Mouse (Mus musculus): Measurements from ENCODE around the gene Lamb3. TPM values are rescaled to one million over a fixed set of nuclear protein-coding genes. Genes with fewer than 3 reads are reported as not detected.
A peak's percentile ranks its signal among the peaks of the same experiment; 100 is the strongest.

The Lamb3 gene
- polyA plus RNA-seq, 1 experiment from 2014 or later, result 34.9 TPM

- Histone ChIP-seq H3K4me3 (ENCODE audit: low read depth, low read length) (no peak overlapping the region), H3K9ac (ENCODE audit: low read length) (no peak overlapping the region), H3K27me3 (ENCODE audit: control insufficient read depth, insufficient read depth, low read length) (no peaks in the 10 kb centered on the region), H3K4me1 (replicated peaks; ENCODE audit: control insufficient read depth, insufficient read depth) (no peaks in the 10 kb centered on the region), H3K36me3 (ENCODE audit: control insufficient read depth, insufficient read depth, low read length) (no peaks in the 10 kb centered on the region; the same call in 1 of the 2 replicates), H3K27ac (replicated peaks) (no peak overlapping the region), H3K4me2 (replicated peaks; ENCODE audit: low read depth) (no peak overlapping the region), H3K9me3 (ENCODE audit: control insufficient read depth, low read length) (no peaks in the 10 kb centered on the region)
- 72% methylated on average over 10 of the region's 10 CpGs for WGBS
- ATAC-seq (ENCODE audit: low FRiP score, low TSS enrichment) (no peak), DNase-seq (ENCODE audit: low spot score) (no peak)
- no peak for TF ChIP-seq EP300 (optimal IDR thresholded peaks at IDR 0.05)
- no peak for TF ChIP-seq CTCF (IDR thresholded peaks at IDR 0.05; ENCODE audit: low read depth)
These were observed 142.4 kb downstream of the Lamb3 start for GRCm38 (mm10) chr1:193349702-193350545.

- H3K27me3 ChIP-seq (ENCODE audit: control insufficient read depth, insufficient read depth, low read length), result no peaks in the 10 kb centered on the region
- H3K27ac ChIP-seq (replicated peaks), result no peak overlapping the region
- WGBS, result 94% methylated on average over 2 of the region's 2 CpGs
- TF ChIP-seq CTCF (IDR thresholded peaks at IDR 0.05; ENCODE audit: low read depth) (no peak), EP300 (optimal IDR thresholded peaks at IDR 0.05) (no peak)
- H3K4me3 ChIP-seq (ENCODE audit: low read depth, low read length), result no peak overlapping the region
- H3K4me1 ChIP-seq (replicated peaks; ENCODE audit: control insufficient read depth, insufficient read depth), result no peaks in the 10 kb centered on the region
- H3K36me3 ChIP-seq (ENCODE audit: control insufficient read depth, insufficient read depth, low read length), result no peaks in the 10 kb centered on the region; the same call in 1 of the 2 replicates
- no peak overlapping the region for H3K4me2 ChIP-seq (replicated peaks; ENCODE audit: low read depth)
- DNase-seq (ENCODE audit: low spot score), result no peak
- no peaks in the 10 kb centered on the region for H3K9me3 ChIP-seq (ENCODE audit: control insufficient read depth, low read length)
- no peak overlapping the region for H3K9ac ChIP-seq (ENCODE audit: low read length)
- no peak for ATAC-seq (ENCODE audit: low FRiP score, low TSS enrichment)
These were observed 143.0 kb downstream of the Lamb3 start for GRCm38 (mm10) chr1:193350546-193350801.

- Histone ChIP-seq H3K4me3 (ENCODE audit: low read depth, low read length) (no peak overlapping the region), H3K27ac (replicated peaks) (no peak overlapping the region), H3K9me3 (ENCODE audit: control insufficient read depth, low read length) (no peaks in the 10 kb centered on the region), H3K9ac (ENCODE audit: low read length) (no peak overlapping the region), H3K4me1 (replicated peaks; ENCODE audit: control insufficient read depth, insufficient read depth) (no peaks in the 10 kb centered on the region), H3K4me2 (replicated peaks; ENCODE audit: low read depth) (no peak overlapping the region), H3K27me3 (ENCODE audit: control insufficient read depth, insufficient read depth, low read length) (no peaks in the 10 kb centered on the region), H3K36me3 (ENCODE audit: control insufficient read depth, insufficient read depth, low read length) (no peaks in the 10 kb centered on the region; the same call in 1 of the 2 replicates)
- DNase-seq (ENCODE audit: low spot score) (no peak), ATAC-seq (ENCODE audit: low FRiP score, low TSS enrichment) (peak; percentile 35; the same call in 1 of the 2 replicates)
- 79% methylated on average over 3 of the region's 3 CpGs for WGBS
- TF ChIP-seq CTCF (IDR thresholded peaks at IDR 0.05; ENCODE audit: low read depth) (no peak), EP300 (optimal IDR thresholded peaks at IDR 0.05) (no peak)
These were observed 144.1 kb downstream of the Lamb3 start for GRCm38 (mm10) chr1:193351583-193351982.

- H3K36me3 ChIP-seq (ENCODE audit: control insufficient read depth, insufficient read depth, low read length), result no peaks in the 10 kb centered on the region
- WGBS, result 60% methylated on average over 3 of the region's 3 CpGs
- DNase-seq (ENCODE audit: low spot score) (no peak), ATAC-seq (ENCODE audit: low FRiP score, low TSS enrichment) (no peak)
- H3K9ac ChIP-seq (ENCODE audit: low read length), result no peak overlapping the region
- no peaks in the 10 kb centered on the region for H3K9me3 ChIP-seq (ENCODE audit: control insufficient read depth, low read length)
- no peaks in the 10 kb centered on the region for H3K27me3 ChIP-seq (ENCODE audit: control insufficient read depth, insufficient read depth, low read length)
- H3K27ac ChIP-seq (replicated peaks), result no peak overlapping the region
- TF ChIP-seq CTCF (IDR thresholded peaks at IDR 0.05; ENCODE audit: low read depth) (no peak), EP300 (optimal IDR thresholded peaks at IDR 0.05) (no peak)
- no peak overlapping the region for H3K4me3 ChIP-seq (ENCODE audit: low read depth, low read length)
- no peak overlapping the region for H3K4me2 ChIP-seq (replicated peaks; ENCODE audit: low read depth)
- no peaks in the 10 kb centered on the region for H3K4me1 ChIP-seq (replicated peaks; ENCODE audit: control insufficient read depth, insufficient read depth)
These were observed 151.7 kb downstream of the Lamb3 start for GRCm38 (mm10) chr1:193359199-193359598.

- 83% methylated on average over 6 of the region's 6 CpGs for WGBS
- TF ChIP-seq EP300 (optimal IDR thresholded peaks at IDR 0.05) (no peak), CTCF (IDR thresholded peaks at IDR 0.05; ENCODE audit: low read depth) (no peak)
- DNase-seq (ENCODE audit: low spot score) (no peak), ATAC-seq (ENCODE audit: low FRiP score, low TSS enrichment) (no peak)
- Histone ChIP-seq H3K9me3 (ENCODE audit: control insufficient read depth, low read length) (no peaks in the 10 kb centered on the region), H3K4me2 (replicated peaks; ENCODE audit: low read depth) (no peak overlapping the region), H3K27me3 (ENCODE audit: control insufficient read depth, insufficient read depth, low read length) (no peaks in the 10 kb centered on the region), H3K4me3 (ENCODE audit: low read depth, low read length) (no peak overlapping the region), H3K4me1 (replicated peaks; ENCODE audit: control insufficient read depth, insufficient read depth) (no peaks in the 10 kb centered on the region), H3K9ac (ENCODE audit: low read length) (no peak overlapping the region), H3K27ac (replicated peaks) (no peak overlapping the region), H3K36me3 (ENCODE audit: control insufficient read depth, insufficient read depth, low read length) (no peaks in the 10 kb centered on the region)
These were observed 153.7 kb downstream of the Lamb3 start for GRCm38 (mm10) chr1:193361181-193361580.

- no peaks in the 10 kb centered on the region for H3K4me1 ChIP-seq (replicated peaks; ENCODE audit: control insufficient read depth, insufficient read depth)
- H3K27me3 ChIP-seq (ENCODE audit: control insufficient read depth, insufficient read depth, low read length), result no peaks in the 10 kb centered on the region
- no peak for TF ChIP-seq EP300 (optimal IDR thresholded peaks at IDR 0.05)
- TF ChIP-seq CTCF (IDR thresholded peaks at IDR 0.05; ENCODE audit: low read depth), result no peak
- H3K9ac ChIP-seq (ENCODE audit: low read length), result no peak overlapping the region
- H3K36me3 ChIP-seq (ENCODE audit: control insufficient read depth, insufficient read depth, low read length), result no peaks in the 10 kb centered on the region
- no peak overlapping the region for H3K4me3 ChIP-seq (ENCODE audit: low read depth, low read length)
- 89% methylated on average over 7 of the region's 7 CpGs for WGBS
- H3K27ac ChIP-seq (replicated peaks), result no peak overlapping the region
- H3K9me3 ChIP-seq (ENCODE audit: control insufficient read depth, low read length), result no peaks in the 10 kb centered on the region
- ATAC-seq (ENCODE audit: low FRiP score, low TSS enrichment), result no peak
- H3K4me2 ChIP-seq (replicated peaks; ENCODE audit: low read depth), result no peak overlapping the region
- DNase-seq (ENCODE audit: low spot score), result no peak
These were observed 154.6 kb downstream of the Lamb3 start for GRCm38 (mm10) chr1:193362078-193362477.
